Mouse (Mus musculus): ENCODE measurements around the gene Tpbgl. TPM values are rescaled to one million over a fixed set of nuclear protein-coding genes. Genes with fewer than 3 reads are reported as not detected.

Gene Tpbgl
- polyA plus RNA-seq, 1 experiment: 3.8 TPM

GRCm38 (mm10) chr7:99641245-99641644 is 14.3 kb upstream of the Tpbgl start:
- H3K27ac ChIP-seq (ENCODE audit: insufficient read depth, low read depth, low read length): no peak overlapping the region
- no peak for DNase-seq
- no peaks in the 10 kb centered on the region for H3K36me3 ChIP-seq (ENCODE audit: control insufficient read depth, insufficient read depth, low read length)
- H3K4me1 ChIP-seq (ENCODE audit: control insufficient read depth, insufficient read depth, low read length): no peaks in the 10 kb centered on the region
- TF ChIP-seq POLR2A (IDR thresholded peaks at IDR 0.05; ENCODE audit: low read depth, low read length) (no peak), CTCF (conservative IDR thresholded peaks at IDR 0.05; ENCODE audit: insufficient read depth, insufficient read length, low read depth, low read length) (no peak)
- H3K27me3 ChIP-seq (replicated peaks; ENCODE audit: control insufficient read depth, insufficient read depth, low read length): no peaks in the 10 kb centered on the region
- no peak overlapping the region for H3K4me3 ChIP-seq (ENCODE audit: insufficient read depth, low read depth, low read length)
- 27% methylated on average over 4 of the region's 4 CpGs for WGBS

GRCm38 (mm10) chr7:99633966-99634665 is 7.2 kb upstream of the Tpbgl start:
- H3K27ac ChIP-seq (ENCODE audit: insufficient read depth, low read depth, low read length): no peak overlapping the region

GRCm38 (mm10) chr7:99632286-99632685 is 5.4 kb upstream of the Tpbgl start:
- WGBS: 14% methylated on average over 6 of the region's 6 CpGs
- no peak for DNase-seq
- TF ChIP-seq POLR2A (IDR thresholded peaks at IDR 0.05; ENCODE audit: low read depth, low read length) (no peak), CTCF (conservative IDR thresholded peaks at IDR 0.05; ENCODE audit: insufficient read depth, insufficient read length, low read depth, low read length) (no peak)

More at GRCm38 (mm10) chr7:99633966-99634665, 7.2 kb upstream of the Tpbgl start:
- TF ChIP-seq POLR2A (IDR thresholded peaks at IDR 0.05; ENCODE audit: low read depth, low read length) (no peak), CTCF (conservative IDR thresholded peaks at IDR 0.05; ENCODE audit: insufficient read depth, insufficient read length, low read depth, low read length) (no peak)
- H3K36me3 ChIP-seq (ENCODE audit: control insufficient read depth, insufficient read depth, low read length): no peaks in the 10 kb centered on the region
- 72% methylated on average over 8 of the region's 8 CpGs for WGBS
- H3K27me3 ChIP-seq (replicated peaks; ENCODE audit: control insufficient read depth, insufficient read depth, low read length): no peaks in the 10 kb centered on the region; the same call in 1 of the 2 replicates
- no peak overlapping the region for H3K4me3 ChIP-seq (ENCODE audit: insufficient read depth, low read depth, low read length)
- H3K4me1 ChIP-seq (ENCODE audit: control insufficient read depth, insufficient read depth, low read length): no peaks in the 10 kb centered on the region
- DNase-seq: peak; percentile 27

DNA sequence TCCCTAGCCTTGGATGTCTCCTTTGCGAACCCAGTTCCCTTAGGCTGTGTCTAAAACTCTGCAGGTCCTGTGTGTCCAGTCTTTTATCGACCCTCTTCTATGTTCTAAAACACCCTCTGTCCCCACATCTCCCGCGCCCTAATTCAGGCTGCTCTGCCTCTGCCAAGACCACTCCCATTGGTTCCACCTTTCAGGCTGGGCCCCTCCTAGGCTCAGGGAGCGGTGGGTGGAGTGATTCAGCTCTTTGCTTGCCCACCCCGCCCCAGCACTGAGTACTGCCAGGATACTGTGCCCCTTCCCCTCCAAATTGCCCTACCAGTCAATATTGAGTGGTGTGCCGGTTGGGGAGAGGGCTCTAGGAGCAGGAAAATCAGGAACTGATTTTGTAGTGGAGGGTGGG is 463 bp upstream of the Tpbgl start:
- TF ChIP-seq CTCF (conservative IDR thresholded peaks at IDR 0.05; ENCODE audit: insufficient read depth, insufficient read length, low read depth, low read length) (no peak), POLR2A (IDR thresholded peaks at IDR 0.05; ENCODE audit: low read depth, low read length) (no peak)
- H3K36me3 ChIP-seq (ENCODE audit: control insufficient read depth, insufficient read depth, low read length): no peaks in the 10 kb centered on the region
- no peaks in the 10 kb centered on the region; the same call in 1 of the 2 replicates for H3K27me3 ChIP-seq (replicated peaks; ENCODE audit: control insufficient read depth, insufficient read depth, low read length)
- no peak for DNase-seq
- H3K27ac ChIP-seq (ENCODE audit: insufficient read depth, low read depth, low read length): no peak overlapping the region
- no peaks in the 10 kb centered on the region for H3K4me1 ChIP-seq (ENCODE audit: control insufficient read depth, insufficient read depth, low read length)
- WGBS: 16% methylated on average over 7 of the region's 7 CpGs
- no peak overlapping the region for H3K4me3 ChIP-seq (ENCODE audit: insufficient read depth, low read depth, low read length)

More at GRCm38 (mm10) chr7:99632286-99632685, 5.4 kb upstream of the Tpbgl start:
- Histone ChIP-seq H3K4me1 (ENCODE audit: control insufficient read depth, insufficient read depth, low read length) (no peaks in the 10 kb centered on the region), H3K27ac (ENCODE audit: insufficient read depth, low read depth, low read length) (no peak overlapping the region), H3K27me3 (replicated peaks; ENCODE audit: control insufficient read depth, insufficient read depth, low read length) (no peaks in the 10 kb centered on the region; the same call in 1 of the 2 replicates), H3K36me3 (ENCODE audit: control insufficient read depth, insufficient read depth, low read length) (no peaks in the 10 kb centered on the region), H3K4me3 (ENCODE audit: insufficient read depth, low read depth, low read length) (no peak overlapping the region)

GRCm38 (mm10) chr7:99625722-99626375 is 1.1 kb downstream of the Tpbgl start:
- WGBS: under 1% methylated on average over 80 of the region's 81 CpGs

DNA sequence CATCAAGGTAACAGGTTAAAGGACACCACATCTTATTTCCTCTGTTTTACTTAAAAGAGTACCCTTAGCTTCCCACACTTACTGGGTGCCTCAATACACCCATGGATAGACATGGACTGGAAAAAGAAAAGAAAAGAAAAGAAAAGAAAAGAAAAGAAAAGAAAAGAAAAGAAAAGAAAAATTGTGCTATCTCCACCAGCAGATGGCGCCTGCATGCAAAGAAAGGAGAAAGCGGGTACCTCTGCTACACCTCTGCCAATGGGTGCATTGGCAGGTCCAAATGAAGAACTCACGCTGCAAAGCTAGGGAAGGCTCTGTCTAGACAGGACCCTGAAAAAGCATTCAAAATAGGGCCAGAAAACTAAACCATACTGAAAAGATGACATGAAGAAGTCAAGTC is 8.0 kb downstream of the Tpbgl start:
- 5% methylated on average over 3 of the region's 3 CpGs for WGBS
- no peak overlapping the region for H3K27ac ChIP-seq (ENCODE audit: insufficient read depth, low read depth, low read length)
- peak; percentile 39 for DNase-seq
- H3K4me1 ChIP-seq (ENCODE audit: control insufficient read depth, insufficient read depth, low read length): no peaks in the 10 kb centered on the region
- TF ChIP-seq POLR2A (IDR thresholded peaks at IDR 0.05; ENCODE audit: low read depth, low read length) (no peak), CTCF (conservative IDR thresholded peaks at IDR 0.05; ENCODE audit: insufficient read depth, insufficient read length, low read depth, low read length) (peak; percentile 66)
- no peak overlapping the region for H3K4me3 ChIP-seq (ENCODE audit: insufficient read depth, low read depth, low read length)
- no peaks in the 10 kb centered on the region for H3K36me3 ChIP-seq (ENCODE audit: control insufficient read depth, insufficient read depth, low read length)
- no peaks in the 10 kb centered on the region for H3K27me3 ChIP-seq (replicated peaks; ENCODE audit: control insufficient read depth, insufficient read depth, low read length)

More at GRCm38 (mm10) chr7:99625722-99626375, 1.1 kb downstream of the Tpbgl start:
- H3K4me1 ChIP-seq (ENCODE audit: control insufficient read depth, insufficient read depth, low read length): no peaks in the 10 kb centered on the region
- H3K27me3 ChIP-seq (replicated peaks; ENCODE audit: control insufficient read depth, insufficient read depth, low read length): no peaks in the 10 kb centered on the region
- H3K27ac ChIP-seq (ENCODE audit: insufficient read depth, low read depth, low read length): no peak overlapping the region
- DNase-seq: peak; percentile 90
- TF ChIP-seq CTCF (conservative IDR thresholded peaks at IDR 0.05; ENCODE audit: insufficient read depth, insufficient read length, low read depth, low read length) (peak; percentile 84), POLR2A (IDR thresholded peaks at IDR 0.05; ENCODE audit: low read depth, low read length) (no peak)
- peak overlapping the region; percentile 49 for H3K4me3 ChIP-seq (ENCODE audit: insufficient read depth, low read depth, low read length)
- no peaks in the 10 kb centered on the region for H3K36me3 ChIP-seq (ENCODE audit: control insufficient read depth, insufficient read depth, low read length)

- WGBS: 58% methylated on average over 2 of the region's 2 CpGs
- DNase-seq: no peak
- Histone ChIP-seq H3K36me3 (ENCODE audit: control insufficient read depth, insufficient read depth, low read length) (no peaks in the 10 kb centered on the region), H3K4me1 (ENCODE audit: control insufficient read depth, insufficient read depth, low read length) (no peaks in the 10 kb centered on the region), H3K27me3 (replicated peaks; ENCODE audit: control insufficient read depth, insufficient read depth, low read length) (no peaks in the 10 kb centered on the region), H3K27ac (ENCODE audit: insufficient read depth, low read depth, low read length) (no peak overlapping the region), H3K4me3 (ENCODE audit: insufficient read depth, low read depth, low read length) (no peak overlapping the region)
- no peak for TF ChIP-seq CTCF (conservative IDR thresholded peaks at IDR 0.05; ENCODE audit: insufficient read depth, insufficient read length, low read depth, low read length)
- TF ChIP-seq POLR2A (IDR thresholded peaks at IDR 0.05; ENCODE audit: low read depth, low read length): no peak
Observed at GRCm38 (mm10) chr7:99618264-99618663, 8.6 kb downstream of the Tpbgl start.

Measured in kidney, adult 2 months (tissue).